Mouse (Mus musculus) liver, adult 2 months (tissue): Measurements from ENCODE around the gene Nfatc2.

Experiments
- CTCF ChIP-seq: fragments of 200-500 bp; IDR thresholded peaks from 2 replicates; pipeline ENCODE4 v1.5.1; 2011; ENCODE audit warnings: low read depth, low read length, control low read depth
- POLR2A ChIP-seq: fragments of 200-500 bp; IDR thresholded peaks from 2 replicates; pipeline ENCODE4 v1.6.1; 2011; ENCODE audit warnings: low read length, control low read depth; ENCODE audit not compliant: insufficient read depth; ENCODE audit errors: extremely low read depth

GRCm38 (mm10) chr2:168581207-168581854 lies 20.1 kb downstream of the Nfatc2 start:
- TF ChIP-seq POLR2A (no peak), CTCF (no peak)
